Mouse (Mus musculus): ENCODE data around the gene Afap1l2. TPM values are rescaled to one million over a fixed set of nuclear protein-coding genes. Genes with fewer than 3 reads are reported as not detected.
A peak's percentile ranks its signal among the peaks of the same experiment; 100 is the strongest.

The Afap1l2 gene
- total RNA-seq, 1 experiment from 2014 or later = 15.2 TPM

DNA sequence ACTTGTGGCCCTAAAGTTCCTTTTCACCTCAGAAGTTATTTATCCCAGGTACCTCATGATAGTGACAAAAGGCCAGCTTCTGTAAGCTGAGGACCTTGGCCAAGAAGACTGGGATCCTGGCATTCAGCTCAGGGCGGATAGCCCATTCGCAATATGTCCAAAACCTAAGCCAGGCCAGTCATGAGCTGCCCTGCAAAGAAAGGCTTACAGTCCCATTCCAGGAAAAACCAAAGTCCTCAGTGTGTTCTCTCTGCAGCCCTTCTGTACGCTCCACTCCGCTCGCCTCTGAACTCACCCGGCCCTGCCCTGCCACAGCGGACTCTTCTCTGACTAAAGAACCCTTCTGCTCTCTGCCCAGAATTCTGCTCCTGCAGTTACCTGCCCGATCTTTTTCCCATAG, 71.8 kb downstream of the Afap1l2 start:
- DNase-seq = no peak

DNA sequence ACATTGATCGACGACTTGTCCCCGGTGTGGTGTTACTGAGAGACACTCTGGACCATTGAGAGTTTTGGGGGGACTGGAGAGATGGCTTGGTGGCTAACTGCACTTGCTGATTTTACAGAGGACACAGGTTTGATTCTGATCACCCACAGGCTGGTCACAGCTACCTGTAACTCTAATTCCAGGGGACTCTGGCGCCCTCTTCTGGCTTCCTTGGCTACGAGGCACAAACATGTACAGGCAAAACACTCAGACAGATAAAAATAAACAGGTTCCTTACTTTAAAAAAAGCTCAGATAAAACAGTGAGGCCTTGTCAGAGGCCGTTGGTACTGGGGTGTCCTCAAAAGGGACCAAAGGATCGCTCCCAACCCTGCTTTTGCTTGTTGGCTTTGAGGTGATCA, 72.3 kb downstream of the Afap1l2 start:
- no peak for DNase-seq

GRCm38 (mm10) chr19:56935111-56935510, 72.9 kb downstream of the Afap1l2 start:
- no peak for DNase-seq

- DNase-seq = no peak
Observed at GRCm38 (mm10) chr19:56933800-56934199, 74.2 kb downstream of the Afap1l2 start.

- DNase-seq = no peak
Observed at GRCm38 (mm10) chr19:56930029-56930428, 78.0 kb downstream of the Afap1l2 start.

DNA sequence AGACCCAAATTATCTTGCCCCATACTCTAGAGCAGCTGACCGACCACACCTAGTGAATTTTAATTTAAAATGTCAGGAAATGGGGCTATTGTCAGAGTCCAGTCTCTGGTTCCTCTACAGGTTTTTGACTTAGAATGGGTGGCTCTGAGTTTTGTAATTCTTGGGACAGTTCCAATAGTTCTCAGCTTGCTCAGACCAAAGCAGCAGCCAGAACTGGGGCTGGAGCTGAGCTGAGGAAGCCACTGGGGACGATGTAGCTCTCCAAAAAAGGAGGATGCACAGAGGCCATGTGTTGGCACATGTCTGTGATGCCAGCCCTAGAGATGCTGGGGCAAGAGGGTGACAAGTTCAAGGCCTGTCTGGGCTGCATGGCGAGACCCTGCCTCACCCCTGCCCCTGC, 78.6 kb downstream of the Afap1l2 start:
- peak; percentile 14 for DNase-seq

- DNase-seq = no peak
Observed at GRCm38 (mm10) chr19:56921744-56922143, 86.3 kb downstream of the Afap1l2 start.

GRCm38 (mm10) chr19:56920232-56920631, 87.8 kb downstream of the Afap1l2 start:
- no peak for DNase-seq

GRCm38 (mm10) chr19:56919628-56920027, 88.4 kb downstream of the Afap1l2 start:
- DNase-seq = peak; percentile 92

GRCm38 (mm10) chr19:56915084-56915483, 92.9 kb downstream of the Afap1l2 start:
- DNase-seq = no peak

DNA sequence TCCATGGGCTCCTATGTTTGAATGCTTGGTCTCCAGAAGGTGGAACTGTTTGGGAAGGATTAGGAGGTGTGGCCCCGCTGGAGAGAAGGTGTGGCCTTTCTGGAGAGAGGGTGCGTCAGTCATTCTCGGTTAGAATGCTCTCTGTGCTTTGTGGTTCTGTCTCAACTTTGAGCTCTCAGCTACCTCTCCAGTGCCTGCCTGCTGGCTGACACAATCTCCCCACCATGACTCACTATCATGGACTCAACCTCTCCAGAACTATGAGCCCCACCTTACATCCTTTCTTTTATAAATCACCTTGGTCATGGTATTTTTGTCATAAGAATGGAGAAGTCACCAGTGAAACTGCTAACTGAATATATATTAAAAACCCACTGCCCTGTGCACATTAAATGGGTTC, 93.4 kb downstream of the Afap1l2 start:
- no peak for DNase-seq

DNA sequence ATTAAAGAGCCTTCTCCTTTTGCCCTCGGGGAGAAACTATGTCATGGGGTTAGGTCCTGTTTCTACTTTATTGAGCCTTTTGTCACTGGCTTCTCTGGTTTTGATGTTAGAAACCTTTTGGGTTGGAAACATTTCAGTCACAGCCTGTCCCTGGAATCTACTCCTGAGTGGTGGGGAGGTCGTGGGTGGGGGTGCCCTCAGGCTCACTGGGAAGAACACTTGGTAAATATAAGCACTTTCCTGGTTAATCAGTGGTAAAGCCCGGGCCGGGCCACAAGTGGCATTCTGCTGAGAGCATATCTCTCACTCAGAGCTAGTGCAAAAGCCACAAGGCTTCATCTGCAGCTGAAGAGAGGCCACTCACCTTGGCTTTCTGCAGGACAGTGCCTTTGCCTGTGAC, 94.3 kb downstream of the Afap1l2 start:
- no peak for DNase-seq

GRCm38 (mm10) chr19:56910561-56910960, 97.5 kb downstream of the Afap1l2 start:
- no peak for DNase-seq

GRCm38 (mm10) chr19:56908472-56909270, 99.4 kb downstream of the Afap1l2 start:
- peak; percentile 65 for DNase-seq

- no peak for DNase-seq
Observed at GRCm38 (mm10) chr19:56907850-56908249, 100.2 kb downstream of the Afap1l2 start.

- DNase-seq = no peak
Observed at GRCm38 (mm10) chr19:56905395-56905794, 102.6 kb downstream of the Afap1l2 start.

DNA sequence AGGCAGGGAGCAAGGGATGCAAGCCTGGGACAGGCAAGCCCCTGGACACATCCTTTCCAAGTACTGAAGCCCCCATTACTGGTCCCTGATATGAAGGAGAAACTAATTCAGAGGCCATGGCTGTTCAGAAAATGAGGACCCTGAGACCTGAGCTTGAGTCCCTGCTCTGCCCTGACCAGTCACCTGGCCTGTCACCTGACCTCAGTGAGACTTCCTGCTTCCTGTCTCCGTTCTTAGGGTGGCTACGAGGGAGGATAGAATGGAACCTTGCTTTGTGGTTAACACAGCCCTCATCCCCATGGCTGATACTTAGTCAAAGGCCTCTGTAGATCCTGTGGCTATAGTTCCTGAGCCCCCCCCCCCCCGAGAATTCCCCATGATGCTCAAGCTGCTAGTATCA, 103.9 kb downstream of the Afap1l2 start:
- DNase-seq = no peak

DNA sequence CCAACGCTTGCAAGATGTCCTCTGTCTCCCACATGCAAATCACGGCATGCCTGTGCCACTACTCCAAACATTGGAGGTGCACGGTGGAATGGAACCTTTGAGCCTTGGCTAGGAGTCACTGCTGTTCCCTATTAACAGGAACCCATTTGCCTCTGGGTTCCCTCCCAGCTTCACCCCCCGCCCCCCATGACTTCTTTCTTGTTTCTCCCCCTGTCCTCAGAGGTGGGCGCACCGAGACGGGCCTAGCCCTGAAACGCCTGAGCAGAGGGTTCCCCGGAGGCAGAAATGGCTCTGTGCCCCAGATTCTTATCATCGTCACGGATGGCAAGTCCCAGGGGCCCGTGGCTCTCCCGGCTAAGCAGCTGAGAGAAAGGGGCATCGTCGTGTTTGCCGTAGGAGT, 110.4 kb downstream of the Afap1l2 start:
- no peak for DNase-seq

DNA sequence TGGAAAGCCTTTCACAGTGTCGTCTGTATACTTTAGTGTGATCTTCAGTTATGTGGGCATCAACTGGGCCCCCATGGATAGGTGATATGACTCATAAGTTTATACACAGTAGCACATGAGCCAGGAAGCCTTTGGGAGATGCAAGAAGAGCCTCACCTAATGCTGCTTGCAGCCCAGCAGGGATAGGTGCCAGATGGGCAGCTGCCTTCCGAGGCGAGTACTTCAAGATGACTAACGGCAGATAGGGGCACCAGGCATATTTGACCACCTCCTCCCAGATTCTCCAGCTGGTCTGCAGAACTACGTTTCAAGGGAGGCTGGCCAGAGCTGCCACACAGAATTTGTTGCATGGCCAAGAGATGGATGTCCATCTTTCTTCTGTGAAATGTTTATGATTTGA, 114.7 kb downstream of the Afap1l2 start:
- DNase-seq = no peak

- DNase-seq = no peak
Observed at GRCm38 (mm10) chr19:56892586-56892985, 115.4 kb downstream of the Afap1l2 start.

DNA sequence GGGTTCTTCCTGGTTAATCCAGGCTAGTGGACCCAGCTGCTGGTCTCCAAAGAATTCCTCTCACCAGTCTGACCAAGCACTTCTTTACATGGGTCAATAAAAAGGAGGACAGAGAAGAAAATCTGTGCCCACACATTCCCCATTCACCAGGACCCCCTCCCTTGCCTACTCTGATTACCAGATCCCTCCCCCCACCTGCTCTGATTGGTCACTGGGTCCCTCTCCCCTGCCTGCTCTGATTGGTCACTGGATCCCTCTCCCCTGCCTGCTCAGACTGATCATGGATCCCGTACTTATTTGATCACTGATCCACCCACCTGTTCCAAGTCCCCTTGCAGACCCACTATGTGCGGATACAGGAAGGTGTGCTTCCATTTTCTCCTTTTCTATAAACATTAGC, 116.6 kb downstream of the Afap1l2 start:
- no peak for DNase-seq

GRCm38 (mm10) chr19:56888654-56889053, 119.4 kb downstream of the Afap1l2 start:
- no peak for DNase-seq

DNA sequence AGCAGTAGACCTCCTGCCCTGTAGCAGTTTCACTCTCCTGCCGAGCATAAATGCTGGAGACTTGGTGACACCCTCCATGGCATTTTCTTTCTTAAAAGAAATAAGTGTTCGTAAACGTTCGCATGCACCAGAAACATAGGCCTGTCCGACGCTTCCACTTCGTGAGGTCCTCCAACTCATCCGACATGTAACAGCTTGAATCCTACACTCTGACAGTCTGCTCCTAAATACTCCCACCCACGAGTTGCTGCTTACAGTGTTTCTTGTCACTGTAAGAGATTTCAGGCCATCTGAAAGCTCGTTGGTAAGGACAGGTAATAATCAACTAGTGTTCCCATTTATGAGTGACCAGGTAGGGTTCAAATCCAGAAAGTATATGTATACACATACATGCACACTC, 120.1 kb downstream of the Afap1l2 start:
- no peak for DNase-seq

GRCm38 (mm10) chr19:56877364-56877763, 130.7 kb downstream of the Afap1l2 start:
- DNase-seq = no peak

All from adrenal gland, postnatal 14 days (tissue).